Mouse (Mus musculus) heart, embryonic 12.5 days (tissue): ENCODE data around the gene Tpbgl. TPM values are rescaled to one million over a fixed set of nuclear protein-coding genes. Genes with fewer than 3 reads are reported as not detected.

Source experiments
- ATAC-seq: fragments of 200-750 bp; cut with Nextera tagmentation; 2 replicates; pipeline ENCODE4 v1.8.0; 2017; ENCODE audit warnings: moderate TSS enrichment, moderate library complexity; ENCODE audit not compliant: insufficient number of reproducible peaks, low FRiP score
- H3K27ac ChIP-seq: fragments of 300-500 bp; sonication (generic); 2 replicates; pipeline ENCODE4 v1.5.1; 2016; ENCODE audit warnings: mild to moderate bottlenecking, moderate library complexity; ENCODE audit not compliant: poor library complexity, severe bottlenecking
- H3K27me3 ChIP-seq: fragments of 300-500 bp; sonication (generic); replicated peaks from 2 replicates; pipeline ENCODE4 v1.6.1; 2016; ENCODE audit warnings: mild to moderate bottlenecking, moderate library complexity
- H3K36me3 ChIP-seq: fragments of 300-500 bp; sonication (generic); 2 replicates; pipeline ENCODE4 v1.6.1; 2016; ENCODE audit warnings: mild to moderate bottlenecking, moderate library complexity
- H3K4me1 ChIP-seq: fragments of 300-500 bp; sonication (generic); replicated peaks from 2 replicates; pipeline ENCODE4 v1.6.1; 2016; ENCODE audit warnings: mild to moderate bottlenecking
- H3K4me2 ChIP-seq: fragments of 300-500 bp; sonication (generic); 2 replicates; pipeline ENCODE4 v1.6.1; 2016; ENCODE audit warnings: mild to moderate bottlenecking, moderate library complexity
- H3K4me3 ChIP-seq: fragments of 300-500 bp; sonication (generic); 2 replicates; pipeline ENCODE4 v1.5.1; 2016; ENCODE audit warnings: mild to moderate bottlenecking
- H3K9ac ChIP-seq: fragments of 300-500 bp; sonication (generic); 2 replicates; pipeline ENCODE4 v1.6.1; 2016; ENCODE audit warnings: mild to moderate bottlenecking, moderate library complexity
- H3K9me3 ChIP-seq: fragments of 300-500 bp; sonication (generic); replicated peaks from 2 replicates; pipeline ENCODE4 v1.6.1; 2016; ENCODE audit warnings: mild to moderate bottlenecking, moderate library complexity
- WGBS: fragments of 180-500 bp; shearing (Covaris S2); methylation state at CpG from one replicate; pipeline ENCODE4 v1.1.7; 2016; 5-methylcytosine and 5-hydroxymethylcytosine counted together
- polyA plus RNA-seq: library from polyadenylated mRNA; unstranded; fragments of >200 nt; fragmentation: Nextera tagmentation; extraction: Ambion mirVana; gene quantifications from 2 replicates; pipeline ENCODE4 v1.2.1, GENCODE M21; 2016

Tpbgl gene
- polyA plus RNA-seq, 1 experiment from 2014 or later, result 1.5 TPM

GRCm38 (mm10) chr7:99598722-99599121 lies 28.2 kb downstream of the Tpbgl start:
- Histone ChIP-seq H3K27ac (no peak overlapping the region), H3K9ac (no peak overlapping the region), H3K4me3 (no peak overlapping the region), H3K4me1 (0 out of 2 replicates have a peak, but pooled peaks cover 3% of the 10 kb centered on the region), H3K9me3 (no peaks in the 10 kb centered on the region), H3K36me3 (peaks cover 74% of the 10 kb centered on the region), H3K4me2 (no peak overlapping the region), H3K27me3 (no peaks in the 10 kb centered on the region)
- no peak for ATAC-seq
- WGBS, result 71% methylated on average over 4 of the region's 4 CpGs

GRCm38 (mm10) chr7:99593868-99594803 lies 32.8 kb downstream of the Tpbgl start:
- peak; percentile 91 for ATAC-seq
- Histone ChIP-seq H3K4me3 (peak overlapping the region; percentile 22; the same call in 1 of the 2 replicates), H3K9me3 (no peaks in the 10 kb centered on the region), H3K27ac (peak overlapping the region; percentile 58), H3K4me2 (0 out of 2 replicates have a peak overlapping the region, but pooled peaks have one; percentile 23), H3K4me1 (0 out of 2 replicates have a peak, but pooled peaks cover 6% of the 10 kb centered on the region), H3K36me3 (peaks cover 69% of the 10 kb centered on the region), H3K9ac (no peak overlapping the region), H3K27me3 (no peaks in the 10 kb centered on the region)
- WGBS, result 68% methylated on average over 15 of the region's 15 CpGs

- no peaks in the 10 kb centered on the region for H3K27me3 ChIP-seq
- H3K9ac ChIP-seq, result no peak overlapping the region
- H3K9me3 ChIP-seq, result no peaks in the 10 kb centered on the region
- peak; percentile 35; the same call in 1 of the 2 replicates for ATAC-seq
- peaks cover 67% of the 10 kb centered on the region for H3K36me3 ChIP-seq
- H3K4me1 ChIP-seq, result 0 out of 2 replicates have a peak, but pooled peaks cover 6% of the 10 kb centered on the region
- no peak overlapping the region for H3K4me2 ChIP-seq
- no peak overlapping the region for H3K4me3 ChIP-seq
- H3K27ac ChIP-seq, result no peak overlapping the region
- WGBS, result 81% methylated on average over 3 of the region's 3 CpGs
These were observed 34.2 kb downstream of the Tpbgl start for GRCm38 (mm10) chr7:99592669-99593068.

GRCm38 (mm10) chr7:99590646-99591045 lies 36.3 kb downstream of the Tpbgl start:
- Histone ChIP-seq H3K4me3 (no peak overlapping the region), H3K36me3 (peaks cover 61% of the 10 kb centered on the region), H3K4me1 (0 out of 2 replicates have a peak, but pooled peaks cover 6% of the 10 kb centered on the region), H3K27me3 (no peaks in the 10 kb centered on the region), H3K9ac (no peak overlapping the region), H3K9me3 (no peaks in the 10 kb centered on the region), H3K27ac (no peak overlapping the region), H3K4me2 (no peak overlapping the region)
- ATAC-seq, result no peak
- WGBS, result 81% methylated on average over 5 of the region's 5 CpGs

GRCm38 (mm10) chr7:99590064-99590463 lies 36.8 kb downstream of the Tpbgl start:
- peaks cover 60% of the 10 kb centered on the region for H3K36me3 ChIP-seq
- H3K4me2 ChIP-seq, result no peak overlapping the region
- no peak overlapping the region for H3K9ac ChIP-seq
- H3K9me3 ChIP-seq, result no peaks in the 10 kb centered on the region
- H3K4me1 ChIP-seq, result 0 out of 2 replicates have a peak, but pooled peaks cover 6% of the 10 kb centered on the region
- H3K4me3 ChIP-seq, result no peak overlapping the region
- ATAC-seq, result no peak
- H3K27me3 ChIP-seq, result no peaks in the 10 kb centered on the region
- 20% methylated on average over 3 of the region's 3 CpGs for WGBS
- H3K27ac ChIP-seq, result no peak overlapping the region

- Histone ChIP-seq H3K9me3 (no peaks in the 10 kb centered on the region), H3K4me1 (peaks cover 11% of the 10 kb centered on the region), H3K4me3 (no peak overlapping the region), H3K27ac (no peak overlapping the region), H3K4me2 (no peak overlapping the region), H3K36me3 (peaks cover 30% of the 10 kb centered on the region), H3K27me3 (no peaks in the 10 kb centered on the region), H3K9ac (no peak overlapping the region)
- 90% methylated on average over 8 of the region's 8 CpGs for WGBS
- no peak for ATAC-seq
These were observed 40.9 kb downstream of the Tpbgl start for GRCm38 (mm10) chr7:99585976-99586375.

GRCm38 (mm10) chr7:99583625-99584024 lies 43.3 kb downstream of the Tpbgl start:
- Histone ChIP-seq H3K4me1 (peaks cover 31% of the 10 kb centered on the region), H3K9ac (no peak overlapping the region), H3K27me3 (peaks cover 13% of the 10 kb centered on the region; the same call in 1 of the 2 replicates), H3K27ac (no peak overlapping the region), H3K4me3 (no peak overlapping the region), H3K9me3 (no peaks in the 10 kb centered on the region), H3K4me2 (no peak overlapping the region), H3K36me3 (peaks cover 24% of the 10 kb centered on the region)
- WGBS, result 69% methylated on average over 5 of the region's 5 CpGs
- ATAC-seq, result no peak

GRCm38 (mm10) chr7:99582867-99583266 lies 44.0 kb downstream of the Tpbgl start:
- H3K9me3 ChIP-seq, result no peaks in the 10 kb centered on the region
- peaks cover 17% of the 10 kb centered on the region for H3K36me3 ChIP-seq
- ATAC-seq, result no peak
- no peak overlapping the region for H3K4me2 ChIP-seq
- H3K4me1 ChIP-seq, result peaks cover 31% of the 10 kb centered on the region
- H3K27ac ChIP-seq, result no peak overlapping the region
- H3K4me3 ChIP-seq, result no peak overlapping the region
- no peak overlapping the region for H3K9ac ChIP-seq
- H3K27me3 ChIP-seq, result peaks cover 13% of the 10 kb centered on the region; the same call in 1 of the 2 replicates
- 59% methylated on average over 4 of the region's 4 CpGs for WGBS

- Histone ChIP-seq H3K4me3 (no peak overlapping the region), H3K9ac (no peak overlapping the region), H3K9me3 (no peaks in the 10 kb centered on the region), H3K36me3 (peaks cover 15% of the 10 kb centered on the region), H3K27ac (no peak overlapping the region), H3K27me3 (peaks cover 13% of the 10 kb centered on the region; the same call in 1 of the 2 replicates), H3K4me2 (no peak overlapping the region), H3K4me1 (peaks cover 31% of the 10 kb centered on the region)
- no peak for ATAC-seq
- 49% methylated on average over 7 of the region's 7 CpGs for WGBS
These were observed 44.6 kb downstream of the Tpbgl start for GRCm38 (mm10) chr7:99582306-99582705.

- peaks cover 7% of the 10 kb centered on the region for H3K36me3 ChIP-seq
- peaks cover 13% of the 10 kb centered on the region; the same call in 1 of the 2 replicates for H3K27me3 ChIP-seq
- H3K4me3 ChIP-seq, result no peak overlapping the region
- no peaks in the 10 kb centered on the region for H3K9me3 ChIP-seq
- ATAC-seq, result peak; percentile 77
- 32% methylated on average over 6 of the region's 6 CpGs for WGBS
- H3K4me2 ChIP-seq, result peak overlapping the region; percentile 38; the same call in 1 of the 2 replicates
- no peak overlapping the region for H3K9ac ChIP-seq
- peak overlapping the region; percentile 45; the same call in 1 of the 2 replicates for H3K27ac ChIP-seq
- H3K4me1 ChIP-seq, result peaks cover 31% of the 10 kb centered on the region
These were observed 46.7 kb downstream of the Tpbgl start for GRCm38 (mm10) chr7:99580247-99580646.

- H3K4me3 ChIP-seq, result no peak overlapping the region
- no peak for ATAC-seq
- H3K9me3 ChIP-seq, result no peaks in the 10 kb centered on the region
- H3K36me3 ChIP-seq, result peaks cover 5% of the 10 kb centered on the region; the same call in 1 of the 2 replicates
- H3K4me2 ChIP-seq, result peak overlapping the region; percentile 38
- H3K9ac ChIP-seq, result no peak overlapping the region
- WGBS, result 16% methylated on average over 16 of the region's 16 CpGs
- peak overlapping the region; percentile 44; the same call in 1 of the 2 replicates for H3K27ac ChIP-seq
- peaks cover 31% of the 10 kb centered on the region for H3K4me1 ChIP-seq
- H3K27me3 ChIP-seq, result peaks cover 13% of the 10 kb centered on the region; the same call in 1 of the 2 replicates
These were observed 47.3 kb downstream of the Tpbgl start for GRCm38 (mm10) chr7:99579491-99580190.
